Mouse (Mus musculus) liver, embryonic 14.5 days (tissue): ENCODE results near the gene Nadk.
A peak's percentile ranks its signal among the peaks of the same experiment; 100 is the strongest.

ENCODE experiments used
- CTCF ChIP-seq: IDR thresholded peaks from 2 replicates; pipeline ENCODE4 v1.5.1; 2016; ENCODE audit warnings: antibody characterized with exemption, low read depth, control low read depth
- EP300 ChIP-seq: IDR thresholded peaks from 2 replicates; pipeline ENCODE4 v1.6.1; 2016; ENCODE audit warnings: antibody characterized with exemption, low read depth

DNA sequence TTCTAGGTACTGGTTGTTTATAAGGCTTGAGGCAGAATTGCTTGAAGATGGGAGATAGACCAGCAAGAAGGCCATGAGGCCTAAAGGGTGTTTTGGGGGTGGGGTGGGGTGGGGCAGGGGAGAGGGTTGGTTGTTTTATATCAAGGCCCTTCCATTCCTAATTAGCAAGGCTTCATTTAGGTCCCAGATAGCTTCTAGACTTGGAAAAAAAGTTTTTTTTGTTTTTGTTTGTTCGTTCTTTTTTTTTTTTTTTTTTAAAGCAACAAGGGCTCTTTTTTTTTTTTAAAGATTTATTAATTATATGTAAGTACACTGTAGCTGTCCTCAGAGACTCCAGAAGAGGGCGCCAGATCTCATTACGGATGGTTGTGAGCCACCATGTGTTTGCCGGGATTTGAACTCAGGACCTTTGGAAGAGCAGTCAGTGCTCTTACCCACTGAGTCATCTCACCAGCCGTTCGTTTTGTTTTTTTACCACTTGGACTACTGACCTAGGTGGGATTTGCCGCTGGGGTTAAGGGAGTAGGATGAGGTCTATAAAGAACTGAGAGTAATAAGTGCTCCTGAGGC, 44.1 kb upstream of the Nadk start:
- TF ChIP-seq CTCF (peak; percentile 52), EP300 (no peak)
